Mouse (Mus musculus): ENCODE measurements around the gene Olfr201. TPM values are rescaled to one million over a fixed set of nuclear protein-coding genes. Genes with fewer than 3 reads are reported as not detected.
"Not testable (repeated sequence)": the region's sequence is repeated elsewhere in the genome, so short reads cannot be mapped to it uniquely, and the experiment has no call there.

Gene Olfr201
- not detected in 2 replicates for polyA plus RNA-seq (2015; fragmentation: Nextera tagmentation; extraction: Ambion mirVana)

- H3K27me3 ChIP-seq (replicated peaks); H3K4me1 ChIP-seq; H3K9me3 ChIP-seq (replicated peaks); H3K4me3 ChIP-seq (replicated peaks); H3K36me3 ChIP-seq; H3K9ac ChIP-seq (replicated peaks); H3K4me2 ChIP-seq; ATAC-seq (ENCODE audit: low FRiP score); H3K27ac ChIP-seq (replicated peaks): not testable (repeated sequence)
- WGBS: 91% methylated on average over 4 of the region's 4 CpGs
Measured at GRCm38 (mm10) chr16:59272532-59272931, at the start of gene Olfr201. TSS of gene Olfr201 (minus strand) at chr16:59272632.

- Histone ChIP-seq H3K9ac (replicated peaks) (no peak within 1 kb of the TSS), H3K36me3 (no peaks in the 10 kb centered on the region), H3K9me3 (replicated peaks) (no peaks in the 10 kb centered on the region), H3K4me2 (no peak within 1 kb of the TSS), H3K4me3 (replicated peaks) (no peak within 1 kb of the TSS), H3K4me1 (no peaks in the 10 kb centered on the region), H3K27me3 (replicated peaks) (no peaks in the 10 kb centered on the region), H3K27ac (replicated peaks) (no peak within 1 kb of the TSS)
- ATAC-seq (ENCODE audit: low FRiP score): no peak
Measured at GRCm38 (mm10) chr16:59318148-59318547, 45.7 kb upstream of the Olfr201 start, which contains the start of gene Olfr204. TSS of gene Olfr204 (minus strand) at chr16:59318248.

GRCm38 (mm10) chr16:59298581-59298980 is 26.1 kb upstream of the Olfr201 start, which contains the start of gene Olfr203:
TSS of gene Olfr203 (plus strand) at chr16:59298881.
- Histone ChIP-seq H3K9me3 (replicated peaks) (no peaks in the 10 kb centered on the region), H3K27me3 (replicated peaks) (no peaks in the 10 kb centered on the region), H3K4me3 (replicated peaks) (no peak within 1 kb of the TSS), H3K36me3 (no peaks in the 10 kb centered on the region), H3K4me2 (no peak within 1 kb of the TSS), H3K9ac (replicated peaks) (no peak within 1 kb of the TSS), H3K4me1 (no peaks in the 10 kb centered on the region), H3K27ac (replicated peaks) (no peak within 1 kb of the TSS)
- ATAC-seq (ENCODE audit: low FRiP score): no peak
- 85% methylated on average over 2 of the region's 2 CpGs for WGBS

GRCm38 (mm10) chr16:59287576-59287975 is 15.1 kb upstream of the Olfr201 start:
- not testable (repeated sequence) for H3K4me1 ChIP-seq; H3K36me3 ChIP-seq; H3K9ac ChIP-seq (replicated peaks); H3K27me3 ChIP-seq (replicated peaks); ATAC-seq (ENCODE audit: low FRiP score); H3K4me3 ChIP-seq (replicated peaks); H3K4me2 ChIP-seq; H3K27ac ChIP-seq (replicated peaks); H3K9me3 ChIP-seq (replicated peaks)
- WGBS: 82% methylated on average over 9 of the region's 9 CpGs

GRCm38 (mm10) chr16:59286693-59287092 is 14.3 kb upstream of the Olfr201 start, which contains the start of gene Olfr202:
TSS of gene Olfr202 (minus strand) at chr16:59286793.
- Histone ChIP-seq H3K27ac (replicated peaks) (no peak within 1 kb of the TSS), H3K27me3 (replicated peaks) (no peaks in the 10 kb centered on the region), H3K9me3 (replicated peaks) (no peaks in the 10 kb centered on the region), H3K9ac (replicated peaks) (no peak within 1 kb of the TSS), H3K4me1 (no peaks in the 10 kb centered on the region), H3K4me2 (no peak within 1 kb of the TSS), H3K36me3 (no peaks in the 10 kb centered on the region), H3K4me3 (replicated peaks) (no peak within 1 kb of the TSS)
- WGBS: 91% methylated on average over 1 of the region's 1 CpGs
- no peak for ATAC-seq (ENCODE audit: low FRiP score)

GRCm38 (mm10) chr16:59283476-59283875 is 11.0 kb upstream of the Olfr201 start:
- no peaks in the 10 kb centered on the region for H3K36me3 ChIP-seq
- no peak for ATAC-seq (ENCODE audit: low FRiP score)
- H3K4me3 ChIP-seq (replicated peaks): no peak overlapping the region
- H3K4me1 ChIP-seq: no peaks in the 10 kb centered on the region
- no peak overlapping the region for H3K27ac ChIP-seq (replicated peaks)
- H3K4me2 ChIP-seq: no peak overlapping the region
- H3K9ac ChIP-seq (replicated peaks): no peak overlapping the region
- 79% methylated on average over 1 of the region's 1 CpGs for WGBS
- H3K27me3 ChIP-seq (replicated peaks): no peaks in the 10 kb centered on the region
- H3K9me3 ChIP-seq (replicated peaks): no peaks in the 10 kb centered on the region

GRCm38 (mm10) chr16:59280542-59280941 is 8.1 kb upstream of the Olfr201 start:
- 81% methylated on average over 3 of the region's 3 CpGs for WGBS
- no peaks in the 10 kb centered on the region for H3K36me3 ChIP-seq

GRCm38 (mm10) chr16:59269097-59269496 is 3.3 kb downstream of the Olfr201 start:
- H3K27me3 ChIP-seq (replicated peaks); ATAC-seq (ENCODE audit: low FRiP score); H3K9ac ChIP-seq (replicated peaks); H3K27ac ChIP-seq (replicated peaks); H3K9me3 ChIP-seq (replicated peaks); H3K4me2 ChIP-seq; H3K4me1 ChIP-seq; H3K4me3 ChIP-seq (replicated peaks); H3K36me3 ChIP-seq: not testable (repeated sequence)
- 81% methylated on average over 4 of the region's 4 CpGs for WGBS

More at GRCm38 (mm10) chr16:59280542-59280941, 8.1 kb upstream of the Olfr201 start:
- Histone ChIP-seq H3K4me2 (no peak overlapping the region), H3K27me3 (replicated peaks) (no peaks in the 10 kb centered on the region), H3K27ac (replicated peaks) (no peak overlapping the region), H3K4me3 (replicated peaks) (no peak overlapping the region), H3K9ac (replicated peaks) (no peak overlapping the region), H3K9me3 (replicated peaks) (no peaks in the 10 kb centered on the region), H3K4me1 (no peaks in the 10 kb centered on the region)
- ATAC-seq (ENCODE audit: low FRiP score): no peak

- Histone ChIP-seq H3K36me3 (no peaks in the 10 kb centered on the region), H3K9ac (replicated peaks) (no peak overlapping the region), H3K4me2 (no peak overlapping the region), H3K27ac (replicated peaks) (no peak overlapping the region), H3K4me3 (replicated peaks) (no peak overlapping the region), H3K27me3 (replicated peaks) (no peaks in the 10 kb centered on the region), H3K9me3 (replicated peaks) (no peaks in the 10 kb centered on the region), H3K4me1 (no peaks in the 10 kb centered on the region)
- 89% methylated on average over 17 of the region's 17 CpGs for WGBS
- ATAC-seq (ENCODE audit: low FRiP score): no peak
Measured at GRCm38 (mm10) chr16:59249684-59250083, 22.7 kb downstream of the Olfr201 start.

GRCm38 (mm10) chr16:59219667-59220066 is 52.8 kb downstream of the Olfr201 start, which contains the start of gene Olfr199:
TSS of gene Olfr199 (minus strand) at chr16:59219767.
- H3K4me3 ChIP-seq (replicated peaks); H3K4me2 ChIP-seq; H3K36me3 ChIP-seq; H3K9ac ChIP-seq (replicated peaks); H3K4me1 ChIP-seq; ATAC-seq (ENCODE audit: low FRiP score); H3K27me3 ChIP-seq (replicated peaks); H3K27ac ChIP-seq (replicated peaks); H3K9me3 ChIP-seq (replicated peaks): not testable (repeated sequence)
- WGBS: 73% methylated on average over 1 of the region's 1 CpGs

- WGBS: 82% methylated on average over 3 of the region's 3 CpGs
- not testable (repeated sequence) for ATAC-seq (ENCODE audit: low FRiP score); H3K27me3 ChIP-seq (replicated peaks); H3K9ac ChIP-seq (replicated peaks); H3K4me3 ChIP-seq (replicated peaks); H3K4me2 ChIP-seq; H3K4me1 ChIP-seq; H3K36me3 ChIP-seq; H3K27ac ChIP-seq (replicated peaks); H3K9me3 ChIP-seq (replicated peaks)
Measured at GRCm38 (mm10) chr16:59217861-59218260, 54.6 kb downstream of the Olfr201 start.
